Mouse (Mus musculus) adrenal gland (tissue): Measurements from ENCODE around the gene Ubac2.

Experiments
- intact Hi-C: fragments of 180-260 bp; cut with DNase I; formaldehyde crosslinking; loops from one replicate; pipeline ENCODE4 v1.15.1; 2025

The Ubac2 gene

DNA sequence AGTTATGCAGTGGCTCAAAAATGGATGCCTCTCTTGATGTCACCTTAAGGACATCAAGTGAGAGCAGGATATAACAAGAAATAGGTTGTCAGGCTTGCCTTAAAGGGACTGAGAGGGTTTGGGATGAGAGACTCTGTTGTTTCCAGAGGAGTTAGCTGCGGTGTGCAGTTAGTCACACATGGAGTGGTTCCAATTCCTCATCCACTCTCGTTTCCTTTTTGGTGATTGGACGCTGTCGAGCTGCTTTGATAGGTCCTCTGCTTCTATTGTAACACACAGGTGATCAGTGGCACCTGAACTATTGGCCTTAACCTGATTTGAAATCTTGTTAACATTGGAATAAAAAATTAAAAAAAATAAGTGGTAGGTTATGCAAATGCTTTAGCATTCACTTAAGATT is 44.3 kb downstream of the Ubac2 start:
- intact Hi-C loops, result no loop called here

DNA sequence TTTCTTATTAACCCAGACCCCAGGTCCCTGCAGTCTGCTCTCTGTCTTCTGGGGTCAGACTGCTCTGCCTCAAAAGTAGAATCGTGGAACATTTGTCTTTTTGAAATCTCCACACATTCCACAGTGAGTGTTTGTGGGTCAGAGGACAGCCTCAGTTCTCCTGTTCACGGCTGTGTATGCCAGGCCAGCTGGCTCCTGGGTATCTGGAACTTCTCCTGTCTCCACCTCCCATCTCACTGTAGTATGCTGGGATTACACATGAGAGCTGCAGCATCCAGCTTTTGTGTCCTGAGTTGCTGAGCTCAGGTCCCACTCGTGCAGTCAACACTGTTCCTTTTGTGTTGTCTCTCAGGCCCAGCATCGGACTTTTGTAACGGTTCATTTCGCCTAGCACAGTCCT is 46.5 kb downstream of the Ubac2 start:
- intact Hi-C loops, result loop anchor here (5.0 kb wide), 1 partner anchor 207 kb away; no protein-coding TSS in a partner anchor

DNA sequence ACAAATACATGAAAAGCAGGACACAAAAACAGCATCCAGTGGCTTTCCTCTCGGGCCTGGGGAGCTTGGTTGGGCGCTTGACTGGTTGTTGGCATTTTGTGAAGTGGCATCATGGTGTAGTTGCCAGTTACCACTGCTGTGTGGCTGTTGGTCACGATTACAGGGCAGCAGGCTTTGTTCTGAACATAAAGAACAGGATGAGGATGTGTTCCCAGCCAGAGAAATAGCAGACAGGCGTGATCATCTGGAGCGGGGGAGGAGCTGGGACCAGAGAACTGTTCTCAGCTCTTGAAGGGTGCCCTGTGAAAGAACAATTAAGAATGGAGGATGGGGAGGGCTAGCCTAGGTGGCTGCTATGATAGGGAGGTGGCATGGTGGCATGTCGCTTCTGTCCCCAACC is 48.5 kb downstream of the Ubac2 start:
- intact Hi-C loops, result loop anchor here (5.0 kb wide), 1 partner anchor 205 kb away; no protein-coding TSS in a partner anchor

GRCm38 (mm10) chr14:121927451-121927850 is 49.0 kb downstream of the Ubac2 start:
- intact Hi-C loops, result loop anchor here (5.0 kb wide), 1 partner anchor 205 kb away; no protein-coding TSS in a partner anchor

DNA sequence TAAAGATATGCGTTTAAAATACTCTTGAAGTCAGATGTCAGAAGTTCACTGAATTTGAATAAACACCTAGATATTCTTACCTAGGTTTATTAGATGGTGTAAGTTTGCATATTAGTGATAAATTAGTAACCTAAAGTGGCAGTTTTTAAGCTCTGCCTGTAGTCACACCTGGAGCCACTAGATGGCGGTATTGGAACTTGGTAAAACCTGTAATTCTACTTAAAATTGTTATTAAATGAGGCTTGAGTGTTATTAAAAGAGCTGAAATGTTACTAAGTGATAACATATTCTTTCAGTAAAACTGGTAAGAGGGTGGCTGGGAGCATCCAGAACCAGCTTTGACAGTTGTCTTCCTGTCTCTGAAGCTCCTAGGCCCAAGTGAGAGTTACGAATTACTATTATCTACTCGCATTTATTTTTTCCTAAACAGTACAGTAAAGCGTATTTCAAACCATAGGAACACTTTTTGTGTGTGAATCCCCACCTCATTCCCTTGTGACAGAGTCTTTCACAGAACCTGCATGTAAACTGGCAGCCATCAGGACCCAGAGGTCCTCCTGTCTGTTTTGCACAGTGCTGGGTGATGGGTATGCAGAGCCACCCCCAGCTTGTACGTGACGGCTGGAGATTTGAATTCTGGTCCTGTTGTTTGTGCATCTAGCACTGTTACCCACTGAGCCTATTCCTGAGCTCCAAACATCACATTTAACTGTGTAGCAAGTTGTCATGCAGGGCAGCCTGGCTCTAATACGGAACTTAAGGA is 50.1 kb downstream of the Ubac2 start:
- intact Hi-C loops, result loop anchor here (1.0 to 5.0 kb wide), 2 partner anchors 132 to 204 kb away; no protein-coding TSS in a partner anchor

- intact Hi-C loops, result loop anchor here (5.0 kb wide), 1 partner anchor 203 kb away; no protein-coding TSS in a partner anchor
These were observed 51.0 kb downstream of the Ubac2 start for GRCm38 (mm10) chr14:121929243-121929951.

DNA sequence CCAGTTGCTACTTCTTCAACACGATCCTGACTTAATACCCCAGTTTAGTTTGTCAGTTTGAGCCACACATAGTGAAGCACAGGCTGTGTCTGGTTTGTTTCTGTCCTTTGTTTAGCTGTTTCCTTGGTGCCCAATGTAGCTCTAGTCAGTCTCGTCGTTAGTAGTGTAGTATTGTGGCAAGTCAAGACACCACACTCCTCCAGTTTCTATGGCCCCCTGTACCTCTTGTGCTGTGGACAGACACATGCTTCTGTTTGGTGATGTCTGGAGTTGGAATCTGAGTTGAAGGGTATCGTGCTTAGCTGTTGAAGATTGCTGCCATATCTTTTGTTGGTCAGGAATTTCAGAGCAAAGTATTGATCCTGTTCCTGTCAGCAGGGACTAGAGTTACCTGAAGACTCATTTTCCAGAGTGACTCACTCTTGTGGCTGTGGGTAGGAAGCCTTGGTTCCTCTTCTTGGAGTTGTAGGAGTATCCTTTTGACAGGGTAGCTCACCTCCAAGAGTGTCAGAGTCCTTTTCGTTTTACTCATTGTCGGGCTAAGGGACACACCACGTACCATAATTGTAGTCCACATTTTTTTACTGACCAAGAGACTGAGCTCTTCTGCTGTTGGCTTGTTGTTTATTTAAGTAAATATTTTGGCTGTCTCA is 52.4 kb downstream of the Ubac2 start:
- intact Hi-C loops, result no loop called here

DNA sequence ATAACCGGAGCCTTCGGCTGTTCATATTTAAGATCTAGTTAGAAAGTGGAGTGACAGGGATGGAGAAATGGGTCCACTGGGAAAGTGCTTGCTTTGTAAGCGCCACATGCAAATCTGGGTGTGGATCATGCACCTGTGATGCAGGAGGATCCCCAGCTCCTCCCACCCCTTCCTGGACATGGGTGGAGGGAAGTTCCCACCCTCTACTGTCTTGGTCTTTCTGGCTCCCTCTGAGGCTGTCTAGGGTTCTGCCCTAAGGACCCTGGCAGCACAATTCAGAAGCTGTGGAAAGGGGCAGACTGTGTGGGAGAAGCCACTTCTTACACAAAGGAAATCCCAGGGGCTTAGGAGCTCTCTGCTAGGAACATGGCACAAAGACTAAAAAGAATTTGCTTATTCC is 53.2 kb downstream of the Ubac2 start:
- intact Hi-C loops, result no loop called here

DNA sequence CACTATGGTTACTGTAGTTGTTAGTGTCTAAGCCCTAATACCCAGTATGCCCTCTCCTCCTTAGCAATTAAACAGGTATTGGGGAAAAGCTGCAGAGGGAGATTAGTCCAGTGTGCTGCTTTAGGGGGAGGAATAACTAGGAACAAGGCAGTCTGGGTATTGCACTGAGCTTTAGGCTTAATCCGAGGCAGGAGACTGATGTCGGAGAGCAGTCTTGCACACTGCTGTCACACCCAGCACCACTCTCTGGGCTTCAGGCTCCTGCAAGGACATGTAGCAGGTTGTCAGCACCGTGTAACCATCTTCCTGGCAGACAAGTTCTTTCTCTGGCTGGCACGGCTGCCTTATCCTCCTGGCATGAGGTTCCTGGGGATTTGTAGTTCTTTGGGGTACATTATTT is 53.8 kb downstream of the Ubac2 start:
- intact Hi-C loops, result no loop called here

- intact Hi-C loops, result no loop called here
These were observed 55.6 kb downstream of the Ubac2 start for GRCm38 (mm10) chr14:121933906-121934596.

- intact Hi-C loops, result no loop called here
These were observed 56.2 kb downstream of the Ubac2 start for GRCm38 (mm10) chr14:121934597-121934946.

DNA sequence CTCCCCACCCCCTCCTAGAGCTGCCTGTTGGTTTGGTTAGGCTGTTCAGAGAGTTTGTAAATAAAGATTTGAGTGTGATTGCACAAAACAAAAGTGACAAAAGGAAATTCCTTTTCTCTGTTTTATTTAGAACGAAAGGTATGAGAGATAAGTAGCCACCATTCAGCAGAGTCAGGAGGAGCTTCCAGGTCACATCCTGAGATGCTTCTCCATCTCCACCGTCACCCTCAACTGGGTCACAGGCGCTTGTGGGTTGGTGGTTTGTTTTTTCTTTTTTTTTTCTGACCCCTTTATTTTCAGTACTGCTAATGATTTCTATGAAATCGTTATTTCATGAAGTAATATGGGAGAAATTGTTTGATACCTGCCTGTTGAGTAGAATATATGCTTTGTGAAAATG is 57.9 kb downstream of the Ubac2 start:
- intact Hi-C loops, result no loop called here

DNA sequence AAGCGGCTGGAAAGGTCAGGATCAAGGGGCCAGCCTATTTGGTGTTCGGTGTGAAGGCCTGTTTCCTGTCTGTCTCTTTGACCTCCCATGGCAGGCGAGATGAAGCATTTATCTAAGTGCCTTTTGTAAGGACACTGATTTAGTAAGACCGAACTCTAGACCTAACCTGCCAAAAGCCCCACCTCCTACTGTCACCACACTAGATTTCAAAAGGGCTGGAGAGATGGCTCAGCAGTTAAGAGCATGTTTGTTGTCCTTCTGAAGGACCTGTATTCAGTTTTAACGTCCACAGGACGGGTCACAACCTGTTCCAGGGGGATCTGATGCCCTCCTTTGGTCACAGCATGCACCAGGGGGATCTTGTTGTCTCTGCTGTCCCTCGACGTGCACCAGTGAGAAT is 58.4 kb downstream of the Ubac2 start:
- intact Hi-C loops, result no loop called here

DNA sequence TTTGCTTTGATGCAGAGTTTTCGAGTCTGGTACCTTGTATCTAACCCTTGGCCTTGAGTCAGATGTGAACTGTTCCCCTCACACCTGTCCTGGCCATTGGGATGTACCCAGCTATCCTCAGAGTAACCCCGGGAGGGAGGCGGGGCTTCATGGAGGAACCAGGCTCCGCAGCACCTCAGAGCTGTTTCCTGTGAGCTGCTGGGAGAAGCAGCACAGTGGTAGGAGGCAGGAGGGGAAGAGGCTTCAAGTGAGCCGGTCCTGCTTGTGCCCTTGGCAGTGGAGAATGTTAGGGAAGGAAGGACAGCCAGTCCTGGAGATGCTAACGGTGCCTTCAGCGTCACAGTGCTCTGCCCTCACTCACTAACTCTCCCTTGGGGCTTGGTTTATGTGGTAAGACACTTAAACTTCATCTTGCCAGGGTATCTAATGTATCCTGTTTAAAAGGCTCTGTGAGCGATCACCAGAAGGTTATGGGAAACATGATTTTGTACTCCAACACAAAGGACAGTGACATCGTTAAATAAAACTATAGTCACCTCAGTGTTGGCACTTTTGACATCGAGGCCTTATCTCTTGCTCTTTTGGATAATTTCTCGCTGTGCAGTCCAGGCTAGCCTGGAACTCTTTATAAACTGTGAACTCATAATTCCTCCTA is 59.3 kb downstream of the Ubac2 start:
- intact Hi-C loops, result no loop called here

- intact Hi-C loops, result no loop called here
These were observed 60.1 kb downstream of the Ubac2 start for GRCm38 (mm10) chr14:121938256-121939191.

- intact Hi-C loops, result no loop called here
These were observed 61.2 kb downstream of the Ubac2 start for GRCm38 (mm10) chr14:121939582-121939981.

DNA sequence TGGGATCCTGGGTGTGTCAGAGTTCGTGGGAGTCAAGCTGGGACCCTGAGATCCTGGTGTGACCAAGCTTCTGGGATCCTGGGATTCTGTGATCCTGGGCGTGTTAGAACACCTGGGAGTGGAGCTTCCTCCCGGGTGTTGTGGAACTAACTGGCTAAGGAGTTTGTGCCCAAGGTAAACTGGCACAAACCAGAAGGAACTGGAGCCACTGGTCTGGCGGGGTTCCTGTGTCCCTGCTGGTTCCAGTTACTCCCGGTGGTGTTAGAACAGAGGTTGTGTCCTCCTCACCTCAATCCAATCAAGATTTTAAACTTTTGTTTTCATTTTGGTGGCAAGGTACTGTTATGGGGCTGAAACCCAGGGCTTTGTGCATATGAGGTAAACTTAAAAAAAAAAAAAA is 67.7 kb downstream of the Ubac2 start:
- intact Hi-C loops, result no loop called here

DNA sequence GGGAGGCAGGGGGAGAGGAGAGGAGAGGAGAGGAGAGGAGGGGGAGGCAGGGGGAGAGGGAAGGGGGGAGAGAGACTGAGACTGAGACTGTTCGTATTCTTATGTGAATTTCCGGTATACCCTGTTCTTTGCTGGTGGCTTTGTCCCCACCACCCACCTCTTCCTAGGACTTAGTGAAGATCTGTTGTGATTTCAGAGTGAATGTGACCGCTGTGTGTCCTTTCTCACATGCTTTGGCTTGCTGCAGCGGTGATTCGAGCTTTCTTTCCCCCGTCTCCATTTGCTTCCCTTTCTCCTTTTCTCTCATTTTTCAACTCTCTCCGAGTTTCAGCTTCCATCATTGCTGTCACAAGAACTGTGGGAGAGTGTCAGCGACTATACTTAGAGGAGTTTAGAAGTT is 68.3 kb downstream of the Ubac2 start:
- intact Hi-C loops, result no loop called here

GRCm38 (mm10) chr14:121947201-121947760 is 68.9 kb downstream of the Ubac2 start:
- intact Hi-C loops, result no loop called here

DNA sequence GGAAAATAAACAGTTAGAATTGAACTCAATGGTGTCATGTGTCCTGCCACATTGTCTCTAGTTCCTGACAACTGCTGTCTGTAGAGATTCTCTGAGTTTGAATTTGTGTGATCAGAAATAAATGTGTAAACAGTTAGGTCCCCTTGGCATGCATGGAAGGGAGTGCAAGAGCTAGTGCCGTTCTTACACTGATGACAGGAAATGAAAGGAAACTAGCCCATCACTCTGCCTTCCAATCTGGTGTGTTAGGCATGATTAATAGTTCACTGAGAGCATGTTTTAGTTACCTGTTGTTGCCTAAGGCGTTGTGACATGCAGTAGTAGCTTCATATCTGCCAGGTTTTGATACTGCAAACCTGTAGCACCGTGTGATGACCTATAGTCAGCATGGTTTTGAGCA is 69.5 kb downstream of the Ubac2 start:
- intact Hi-C loops, result no loop called here
